Mouse (Mus musculus) neural tube, embryonic 12.5 days (tissue): ENCODE measurements at regions not wholly inside any gene's neighbourhood (a gene's known extent, or its start where the extent isn't known, plus 50 kb on each side); places are given as distances from the start of the nearest gene placed in this dataset.
"Not testable (repeated sequence)": the region's sequence is repeated elsewhere in the genome, so short reads cannot be mapped to it uniquely, and the experiment has no call there.

ENCODE experiments used
- ATAC-seq: fragments of 200-750 bp; cut with Nextera tagmentation; 2 replicates; pipeline ENCODE4 v1.8.0; 2017; ENCODE audit warnings: low read depth, mild to moderate bottlenecking, moderate TSS enrichment, moderate library complexity; ENCODE audit not compliant: low FRiP score
- H3K27ac ChIP-seq: fragments of 300-500 bp; sonication (generic); 2 replicates; pipeline ENCODE4 v1.5.1; 2016
- H3K27me3 ChIP-seq: fragments of 300-500 bp; sonication (generic); replicated peaks from 2 replicates; pipeline ENCODE4 v1.6.1; 2016; ENCODE audit warnings: mild to moderate bottlenecking
- H3K36me3 ChIP-seq: fragments of 300-500 bp; sonication (generic); 2 replicates; pipeline ENCODE4 v1.6.1; 2016; ENCODE audit warnings: mild to moderate bottlenecking
- H3K4me1 ChIP-seq: fragments of 300-500 bp; sonication (generic); 2 replicates; pipeline ENCODE4 v1.6.1; 2016
- H3K4me2 ChIP-seq: fragments of 300-500 bp; sonication (generic); replicated peaks from 2 replicates; pipeline ENCODE4 v1.6.1; 2016; ENCODE audit warnings: mild to moderate bottlenecking
- H3K4me3 ChIP-seq: fragments of 300-500 bp; sonication (generic); 2 replicates; pipeline ENCODE4 v1.5.1; 2016
- H3K9ac ChIP-seq: fragments of 300-500 bp; sonication (generic); 2 replicates; pipeline ENCODE4 v1.6.1; 2016; ENCODE audit warnings: mild to moderate bottlenecking
- H3K9me3 ChIP-seq: fragments of 300-500 bp; sonication (generic); 2 replicates; pipeline ENCODE4 v1.6.1; 2016; ENCODE audit warnings: mild to moderate bottlenecking
- WGBS: fragments of 180-500 bp; shearing (Covaris S2); methylation state at CpG from one replicate; pipeline ENCODE4 v1.1.7; 2016; 5-methylcytosine and 5-hydroxymethylcytosine counted together

DNA sequence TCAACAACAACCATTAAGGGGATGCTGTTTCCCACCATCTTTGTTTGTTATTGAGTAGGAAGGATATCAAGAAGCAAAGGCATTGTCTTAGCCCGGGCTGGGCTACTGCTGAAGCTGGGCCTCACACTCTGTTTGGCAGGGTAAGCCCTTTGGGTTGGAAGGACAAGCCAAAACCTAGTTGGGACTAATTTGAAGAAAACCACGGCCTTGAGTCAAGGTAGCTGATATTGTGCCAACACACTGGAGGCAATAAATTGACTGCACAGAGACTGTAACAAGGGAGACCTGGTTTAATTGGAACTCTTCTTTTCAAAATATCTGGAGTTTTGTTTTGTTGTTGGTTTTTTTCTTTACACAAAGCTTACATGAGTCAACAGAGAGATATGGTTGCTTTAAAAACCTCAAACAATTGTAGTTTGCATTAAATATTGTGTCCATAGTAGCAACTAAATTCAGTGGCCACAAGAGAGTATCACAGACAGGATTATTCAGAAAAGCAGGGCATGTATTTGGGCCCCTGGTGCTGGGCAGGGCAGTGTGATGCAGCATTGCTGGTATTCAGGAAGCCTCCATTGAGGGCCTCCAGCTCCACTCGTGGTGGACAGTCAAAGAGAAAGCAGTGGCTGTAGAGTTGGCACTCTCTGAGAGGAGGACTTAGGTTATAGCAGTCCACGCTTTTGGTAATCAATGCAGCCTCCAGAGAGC, 105.5 kb upstream of the Ubl3 start:
- Histone ChIP-seq H3K4me3 (no peak overlapping the region), H3K9me3 (0 out of 2 replicates have a peak, but pooled peaks cover 5% of the 10 kb centered on the region), H3K9ac (no peak overlapping the region), H3K4me1 (no peaks in the 10 kb centered on the region), H3K4me2 (no peak overlapping the region), H3K36me3 (no peaks in the 10 kb centered on the region), H3K27me3 (no peaks in the 10 kb centered on the region), H3K27ac (no peak overlapping the region)
- no peak for ATAC-seq
- 74% methylated on average over 4 of the region's 4 CpGs for WGBS

- no peak for ATAC-seq
- Histone ChIP-seq H3K4me2 (no peak overlapping the region), H3K9ac (no peak overlapping the region), H3K36me3 (no peaks in the 10 kb centered on the region), H3K27me3 (no peaks in the 10 kb centered on the region), H3K27ac (no peak overlapping the region), H3K4me1 (no peaks in the 10 kb centered on the region), H3K4me3 (no peak overlapping the region), H3K9me3 (no peaks in the 10 kb centered on the region)
- WGBS = 55% methylated on average over 7 of the region's 7 CpGs
Measured at GRCm38 (mm10) chr5:148652525-148653243, 100.1 kb upstream of the Ubl3 start.

GRCm38 (mm10) chr5:148651736-148652135, 99.1 kb upstream of the Ubl3 start:
- Histone ChIP-seq H3K9me3 (no peaks in the 10 kb centered on the region), H3K4me3 (no peak overlapping the region), H3K4me1 (no peaks in the 10 kb centered on the region), H3K9ac (no peak overlapping the region), H3K4me2 (no peak overlapping the region), H3K27ac (no peak overlapping the region), H3K27me3 (no peaks in the 10 kb centered on the region), H3K36me3 (no peaks in the 10 kb centered on the region)
- WGBS = 70% methylated on average over 4 of the region's 4 CpGs
- ATAC-seq = no peak

DNA sequence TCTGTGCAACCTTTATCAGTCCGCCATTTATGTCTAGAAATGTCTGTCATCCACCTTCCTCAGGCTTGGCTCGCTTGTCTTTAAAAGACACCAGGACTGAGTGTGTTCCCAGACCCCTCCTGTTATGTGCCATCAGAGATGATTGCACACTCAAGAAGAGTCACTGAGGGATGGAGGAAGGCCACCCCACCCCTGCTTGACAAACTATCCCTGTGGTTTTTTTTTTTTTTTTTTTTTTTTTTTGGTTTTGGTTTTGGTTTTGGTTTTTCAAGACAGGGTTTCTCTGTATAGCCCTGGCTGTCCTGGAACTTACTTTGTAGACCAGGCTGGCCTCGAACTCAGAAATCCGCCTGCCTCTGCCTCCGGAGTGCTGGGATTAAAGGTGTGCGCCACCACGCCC, 97.0 kb upstream of the Ubl3 start:
- H3K4me1 ChIP-seq, ATAC-seq, H3K27ac ChIP-seq, H3K4me2 ChIP-seq, H3K9me3 ChIP-seq, H3K27me3 ChIP-seq, H3K4me3 ChIP-seq, H3K36me3 ChIP-seq, H3K9ac ChIP-seq: not testable (repeated sequence)
- WGBS = 95% methylated on average over 7 of the region's 7 CpGs

DNA sequence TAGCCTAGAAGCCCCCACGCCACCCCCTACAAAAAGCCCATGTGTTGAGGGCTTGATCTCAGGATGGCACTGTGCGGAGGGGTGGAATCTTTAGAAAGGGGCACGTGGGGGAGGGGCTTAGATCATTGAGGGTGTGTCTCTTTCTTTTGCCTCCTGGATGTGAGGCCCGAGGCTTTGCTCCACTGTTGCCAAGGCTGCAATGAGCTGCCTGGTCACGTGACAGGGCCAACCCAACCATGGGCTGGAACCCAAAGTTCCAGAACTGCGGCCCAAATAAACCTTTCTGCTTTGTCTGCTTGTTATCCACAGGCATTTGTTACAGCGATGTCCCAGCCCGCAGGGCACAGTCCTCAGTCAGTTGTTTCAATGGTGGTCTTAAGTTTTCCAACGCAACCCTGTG, 96.5 kb upstream of the Ubl3 start:
- 85% methylated on average over 9 of the region's 9 CpGs for WGBS
- Histone ChIP-seq H3K9me3 (no peaks in the 10 kb centered on the region), H3K36me3 (no peaks in the 10 kb centered on the region), H3K27me3 (no peaks in the 10 kb centered on the region), H3K4me3 (no peak overlapping the region), H3K4me2 (no peak overlapping the region), H3K4me1 (no peaks in the 10 kb centered on the region), H3K9ac (no peak overlapping the region), H3K27ac (no peak overlapping the region)
- ATAC-seq = no peak

DNA sequence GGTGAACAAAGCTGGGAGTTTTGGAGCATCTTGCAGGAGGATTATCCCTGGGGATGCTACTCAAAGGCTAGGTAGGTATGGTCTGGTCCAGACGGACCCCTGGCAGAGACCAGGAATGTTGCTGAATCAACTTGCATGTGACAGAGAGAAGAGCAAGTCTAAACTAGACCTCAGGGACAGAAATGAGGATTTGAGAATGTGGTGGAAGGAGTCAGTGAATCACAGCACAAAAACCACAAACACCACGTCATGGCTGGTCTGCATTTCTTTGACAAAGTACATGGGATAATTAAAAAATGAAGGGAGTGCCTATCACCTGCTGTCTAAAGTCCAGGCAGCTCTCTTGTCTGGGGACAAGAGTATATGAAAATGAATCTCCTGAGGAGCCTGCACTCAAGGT, 95.1 kb upstream of the Ubl3 start:
- H3K9me3 ChIP-seq = no peaks in the 10 kb centered on the region
- no peak for ATAC-seq

DNA sequence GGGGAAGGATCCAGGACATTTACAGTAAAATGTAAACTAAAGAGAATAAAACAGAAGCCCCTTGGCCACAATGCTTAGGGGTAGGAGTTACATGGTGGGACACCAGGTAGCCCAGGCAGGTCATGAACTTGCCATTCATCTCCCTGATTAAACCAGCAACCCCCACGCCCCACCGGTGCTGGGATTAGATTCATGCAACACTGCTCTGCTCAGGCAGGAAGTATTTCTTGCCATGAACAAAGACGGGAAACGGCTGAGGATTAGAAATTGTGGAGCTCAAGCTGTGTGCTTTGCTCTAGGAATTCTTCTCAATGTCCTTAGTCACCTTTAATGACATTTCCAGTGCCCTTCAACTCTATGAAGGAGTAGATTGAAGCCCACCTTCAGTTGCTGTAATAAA, 93.2 kb upstream of the Ubl3 start:
- H3K9ac ChIP-seq = no peak overlapping the region
- no peak overlapping the region for H3K4me2 ChIP-seq
- WGBS = 67% methylated on average over 4 of the region's 4 CpGs
- H3K27ac ChIP-seq = no peak overlapping the region
- no peak for ATAC-seq
- H3K27me3 ChIP-seq = no peaks in the 10 kb centered on the region
- H3K9me3 ChIP-seq = no peaks in the 10 kb centered on the region
- no peak overlapping the region for H3K4me3 ChIP-seq
- H3K36me3 ChIP-seq = no peaks in the 10 kb centered on the region
- H3K4me1 ChIP-seq = no peaks in the 10 kb centered on the region

More for the DNA sequence above, 95.1 kb upstream of the Ubl3 start:
- H3K36me3 ChIP-seq = no peaks in the 10 kb centered on the region
- no peaks in the 10 kb centered on the region for H3K4me1 ChIP-seq
- H3K9ac ChIP-seq = no peak overlapping the region
- H3K27ac ChIP-seq = no peak overlapping the region
- WGBS = 77% methylated on average over 2 of the region's 2 CpGs
- no peak overlapping the region for H3K4me3 ChIP-seq
- no peak overlapping the region for H3K4me2 ChIP-seq
- H3K27me3 ChIP-seq = no peaks in the 10 kb centered on the region

- WGBS = 74% methylated on average over 10 of the region's 10 CpGs
- no peak for ATAC-seq
- H3K27me3 ChIP-seq = no peaks in the 10 kb centered on the region
- H3K4me2 ChIP-seq = no peak overlapping the region
- no peak overlapping the region for H3K9ac ChIP-seq
- H3K4me3 ChIP-seq = no peak overlapping the region
- H3K36me3 ChIP-seq = no peaks in the 10 kb centered on the region
- H3K27ac ChIP-seq = no peak overlapping the region
- H3K9me3 ChIP-seq = no peaks in the 10 kb centered on the region
- H3K4me1 ChIP-seq = no peaks in the 10 kb centered on the region
Measured at GRCm38 (mm10) chr5:148645191-148645681, 92.6 kb upstream of the Ubl3 start.

- H3K36me3 ChIP-seq = no peaks in the 10 kb centered on the region
- ATAC-seq = no peak
- no peak overlapping the region for H3K27ac ChIP-seq
- no peak overlapping the region for H3K4me3 ChIP-seq
- no peak overlapping the region for H3K4me2 ChIP-seq
- 94% methylated on average over 7 of the region's 7 CpGs for WGBS
- no peaks in the 10 kb centered on the region for H3K9me3 ChIP-seq
- H3K9ac ChIP-seq = no peak overlapping the region
- no peaks in the 10 kb centered on the region for H3K27me3 ChIP-seq
- no peaks in the 10 kb centered on the region for H3K4me1 ChIP-seq
Measured at GRCm38 (mm10) chr5:148644345-148644744, 91.8 kb upstream of the Ubl3 start.

GRCm38 (mm10) chr5:148641652-148642395, 89.2 kb upstream of the Ubl3 start:
- ATAC-seq = no peak
- Histone ChIP-seq H3K9ac (no peak overlapping the region), H3K9me3 (no peaks in the 10 kb centered on the region), H3K4me3 (no peak overlapping the region), H3K36me3 (no peaks in the 10 kb centered on the region), H3K27ac (no peak overlapping the region), H3K4me1 (no peaks in the 10 kb centered on the region), H3K27me3 (no peaks in the 10 kb centered on the region), H3K4me2 (no peak overlapping the region)
- 46% methylated on average over 15 of the region's 15 CpGs for WGBS

DNA sequence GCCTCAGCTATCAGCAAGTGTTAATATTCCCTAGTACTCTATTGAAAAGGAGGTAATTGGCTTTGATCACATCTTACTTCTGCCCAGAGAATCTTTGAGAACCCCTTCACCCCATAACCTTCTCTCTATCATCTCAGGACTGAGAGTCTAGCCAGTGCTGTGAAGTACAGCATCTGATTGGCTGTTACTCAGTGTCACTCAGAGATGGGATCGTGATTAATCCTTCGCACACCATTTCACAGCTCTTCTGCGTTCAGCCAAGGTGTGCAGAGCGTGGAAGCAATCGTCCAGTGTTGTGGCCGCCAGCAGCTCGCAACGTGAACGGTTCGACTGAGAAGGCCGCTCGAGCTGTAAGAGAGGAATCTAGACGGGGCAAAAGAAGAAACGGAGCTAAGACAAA, 87.9 kb upstream of the Ubl3 start:
- no peak for ATAC-seq
- 39% methylated on average over 14 of the region's 14 CpGs for WGBS
- H3K4me3 ChIP-seq = no peak overlapping the region
- H3K27ac ChIP-seq = no peak overlapping the region
- no peak overlapping the region for H3K9ac ChIP-seq
- no peaks in the 10 kb centered on the region for H3K27me3 ChIP-seq
- no peaks in the 10 kb centered on the region for H3K4me1 ChIP-seq
- H3K4me2 ChIP-seq = no peak overlapping the region; the same call in 1 of the 2 replicates
- H3K9me3 ChIP-seq = no peaks in the 10 kb centered on the region
- H3K36me3 ChIP-seq = no peaks in the 10 kb centered on the region

DNA sequence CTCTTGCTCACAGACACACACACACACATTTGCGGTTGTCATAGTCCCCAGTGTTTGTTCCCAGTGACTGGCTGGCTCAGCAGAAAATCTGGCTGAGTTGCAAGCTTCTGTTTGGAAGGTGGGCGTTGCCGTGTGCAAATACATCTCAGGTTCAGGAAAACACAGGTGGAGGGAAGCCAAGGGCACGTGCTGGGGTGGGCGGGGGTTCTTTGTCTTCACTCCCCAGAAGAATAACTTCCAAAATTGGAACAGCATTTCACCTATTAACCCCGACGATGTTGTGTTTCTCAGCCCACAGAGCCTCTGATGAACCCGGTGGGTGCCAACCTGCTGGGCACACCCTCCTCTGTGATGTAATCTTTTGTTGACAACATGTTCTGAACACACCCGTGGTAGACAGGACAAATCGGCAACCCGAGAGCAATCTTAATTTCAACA, 82.3 kb upstream of the Ubl3 start:
- H3K9me3 ChIP-seq = no peaks in the 10 kb centered on the region
- WGBS = 81% methylated on average over 11 of the region's 11 CpGs

More for the DNA sequence above, 82.3 kb upstream of the Ubl3 start:
- no peaks in the 10 kb centered on the region for H3K27me3 ChIP-seq
- no peak for ATAC-seq
- H3K4me2 ChIP-seq = no peak overlapping the region
- H3K4me1 ChIP-seq = no peaks in the 10 kb centered on the region; the same call in 1 of the 2 replicates
- H3K4me3 ChIP-seq = no peak overlapping the region
- H3K36me3 ChIP-seq = no peaks in the 10 kb centered on the region
- H3K9ac ChIP-seq = no peak overlapping the region
- H3K27ac ChIP-seq = no peak overlapping the region
